Mouse (Mus musculus) ovary, postnatal 10 days (tissue): Measurements from ENCODE around the gene Nrd1.

Experiments
- DNase-seq: peaks from one replicate; pipeline ENCODE4 v3.0.0; 2022; ENCODE audit warnings: low spot score

Nrd1 gene

DNA sequence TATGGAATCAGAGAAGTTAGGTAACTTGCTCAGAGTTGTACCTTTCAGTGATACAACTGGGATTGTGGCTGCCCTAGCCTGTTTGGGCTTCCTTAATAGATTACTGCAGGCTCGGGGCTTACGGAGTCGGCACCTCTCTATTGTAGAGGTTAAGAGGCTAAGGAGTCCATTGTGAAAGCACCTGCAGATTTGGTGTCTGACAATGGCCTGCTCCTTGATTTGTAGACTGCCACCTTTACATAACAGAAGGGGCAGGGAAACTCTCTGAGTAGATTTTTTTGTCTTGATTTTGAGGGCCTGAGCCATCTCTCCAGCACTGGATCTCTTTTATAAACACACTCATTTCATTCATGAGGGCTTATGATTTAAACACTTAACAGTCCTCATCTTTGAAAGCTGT lies 26.1 kb downstream of the Nrd1 start:
- DNase-seq, result no peak

DNA sequence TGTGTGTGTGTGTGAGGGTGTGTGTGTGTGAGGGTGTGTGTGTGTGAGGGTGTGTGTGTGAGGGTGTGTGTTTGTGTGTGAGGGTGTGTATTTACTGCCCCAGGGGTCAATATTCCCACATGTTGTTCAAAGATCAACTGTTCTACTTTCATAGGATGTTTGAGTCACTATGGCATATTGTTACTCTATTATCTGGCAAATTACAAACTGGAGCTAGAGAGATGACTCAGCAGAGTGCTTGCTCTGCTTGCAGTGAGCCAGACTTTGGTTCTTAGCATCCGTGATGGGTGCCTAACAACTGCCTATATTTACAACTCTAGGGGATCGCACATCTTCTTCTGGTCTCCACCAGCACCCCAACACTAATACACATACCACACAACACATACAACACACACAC lies 29.4 kb downstream of the Nrd1 start:
- no peak for DNase-seq

DNA sequence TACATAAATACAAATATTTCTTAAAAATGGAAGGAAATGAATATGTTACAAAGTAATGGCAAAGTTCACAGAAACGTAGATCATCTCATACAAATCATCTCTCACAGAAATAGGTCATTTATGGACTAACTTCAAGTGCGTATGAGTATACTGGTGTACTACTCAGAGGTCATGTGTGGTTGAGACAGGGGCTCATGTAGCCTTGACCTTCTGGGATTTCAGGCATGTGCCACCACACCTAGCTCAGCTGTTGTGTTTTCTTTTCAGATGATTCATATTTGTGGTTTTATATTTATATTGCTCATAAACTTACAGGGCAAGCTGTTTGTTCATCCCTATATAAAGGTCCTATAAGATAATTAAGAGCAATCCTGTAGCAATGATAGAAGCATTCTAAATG lies 29.8 kb downstream of the Nrd1 start:
- no peak for DNase-seq

DNA sequence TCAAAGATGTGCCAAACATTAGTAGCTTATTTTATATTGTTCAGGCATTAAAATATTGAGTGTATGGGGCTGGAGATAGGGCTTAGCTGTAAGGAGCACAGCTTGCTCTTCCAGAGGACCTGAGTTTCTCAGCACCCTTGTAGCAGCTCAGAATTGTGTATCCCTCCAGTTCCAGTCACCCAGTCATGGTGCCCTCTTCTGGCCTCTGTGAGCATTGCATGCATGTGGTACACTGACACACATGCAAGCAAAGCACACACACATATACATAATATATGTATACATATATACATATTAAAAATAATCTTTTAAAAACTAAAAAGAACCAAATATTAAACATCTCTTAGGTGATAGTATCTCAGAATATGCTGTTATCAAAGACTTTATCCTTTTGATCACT lies 35.9 kb downstream of the Nrd1 start:
- DNase-seq, result no peak

DNA sequence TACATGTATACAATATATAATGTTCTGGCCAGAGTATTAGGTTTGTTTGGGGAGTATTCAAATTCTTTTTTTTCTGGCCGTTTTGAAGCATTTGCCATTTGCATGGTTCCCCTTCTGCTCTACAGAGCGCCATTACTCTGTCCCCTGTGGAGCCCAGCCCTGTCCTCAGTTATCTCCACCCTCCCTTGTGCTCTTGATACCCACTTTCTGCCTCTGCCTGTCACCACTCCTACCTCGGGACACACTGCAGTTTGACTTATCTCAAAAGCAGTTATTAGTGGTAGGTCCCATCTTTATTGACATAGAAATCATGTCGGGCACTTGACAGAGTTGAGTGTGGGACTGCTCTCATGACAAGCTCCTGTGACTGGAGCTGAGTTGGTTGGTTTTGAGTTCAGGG lies 42.3 kb downstream of the Nrd1 start:
- no peak for DNase-seq

DNA sequence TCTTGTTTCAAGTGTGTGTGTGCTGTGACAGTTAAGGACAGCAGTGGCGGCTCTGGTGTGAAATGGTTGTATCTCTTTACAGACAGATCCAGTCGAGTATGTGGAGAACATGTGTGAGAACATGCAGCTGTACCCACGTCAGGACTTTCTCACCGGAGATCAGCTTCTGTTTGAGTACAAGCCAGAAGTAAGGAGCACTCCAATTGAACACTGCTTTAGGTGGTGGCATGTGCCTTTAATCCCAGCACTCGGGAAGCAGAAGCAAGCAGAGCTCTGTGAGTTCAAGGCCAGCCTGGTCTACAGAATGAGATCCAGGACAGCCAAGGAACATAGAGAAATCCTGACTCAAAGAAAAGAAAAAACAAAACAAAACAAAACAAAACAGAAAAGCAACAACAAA lies 42.8 kb downstream of the Nrd1 start:
- no peak for DNase-seq

DNA sequence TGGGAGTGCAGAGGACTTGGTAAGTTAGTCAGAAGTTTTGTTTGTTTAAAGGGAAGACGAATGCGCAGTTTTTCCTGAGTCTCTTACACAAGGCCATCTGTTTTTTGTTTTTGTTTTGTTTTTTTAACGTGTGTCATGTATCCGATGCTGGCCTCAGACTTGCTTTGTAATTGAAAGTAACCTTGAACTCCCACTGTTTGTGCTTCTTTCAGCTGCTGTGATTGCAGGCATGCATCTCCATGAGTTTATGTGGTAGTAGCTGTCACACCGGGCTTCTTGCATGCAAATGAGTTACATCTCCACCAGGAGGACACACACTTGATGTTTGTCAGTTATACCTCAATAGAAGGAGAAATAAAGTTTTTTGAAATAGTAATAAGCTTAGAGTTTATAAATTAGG lies 43.3 kb downstream of the Nrd1 start:
- DNase-seq, result no peak

DNA sequence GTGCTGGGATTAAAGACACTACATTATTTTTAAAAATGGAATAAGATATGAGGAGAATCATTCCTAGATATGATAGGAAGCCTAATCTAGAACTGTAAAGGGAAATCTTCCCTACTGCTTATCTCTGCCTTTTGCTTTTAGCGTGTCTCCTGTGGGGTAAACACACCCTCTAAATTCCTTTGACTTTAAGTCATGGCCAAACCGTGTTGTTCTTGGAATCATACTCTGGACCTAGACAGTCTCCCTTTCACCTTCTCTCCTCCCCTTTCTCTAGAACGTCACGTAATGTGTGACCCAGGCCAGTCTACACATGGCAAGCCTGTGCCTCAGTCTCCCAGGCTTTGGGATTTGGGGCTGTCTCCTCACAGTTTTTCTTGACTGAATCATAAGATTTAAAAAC lies 47.8 kb downstream of the Nrd1 start:
- DNase-seq, result no peak

DNA sequence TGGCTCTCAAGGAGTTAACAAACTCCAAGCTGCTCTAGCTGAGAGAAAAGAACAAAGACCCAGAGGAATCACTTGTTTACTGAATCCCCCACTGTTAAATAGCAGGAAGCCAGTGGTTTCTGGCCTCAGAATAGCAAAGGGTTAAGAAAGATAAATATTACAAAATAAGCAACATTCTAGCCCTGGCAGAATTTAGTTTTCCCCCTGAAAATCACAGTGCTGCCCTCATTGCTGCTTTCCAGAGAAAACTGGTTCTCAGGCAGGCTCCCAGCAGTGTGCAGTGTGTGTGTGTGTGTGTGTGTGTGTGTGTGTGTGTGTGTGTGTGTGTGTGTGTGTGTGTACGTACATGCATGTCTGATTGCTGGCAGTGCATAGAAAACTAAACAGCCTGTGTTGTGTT lies 51.8 kb downstream of the Nrd1 start:
- DNase-seq, result no peak

DNA sequence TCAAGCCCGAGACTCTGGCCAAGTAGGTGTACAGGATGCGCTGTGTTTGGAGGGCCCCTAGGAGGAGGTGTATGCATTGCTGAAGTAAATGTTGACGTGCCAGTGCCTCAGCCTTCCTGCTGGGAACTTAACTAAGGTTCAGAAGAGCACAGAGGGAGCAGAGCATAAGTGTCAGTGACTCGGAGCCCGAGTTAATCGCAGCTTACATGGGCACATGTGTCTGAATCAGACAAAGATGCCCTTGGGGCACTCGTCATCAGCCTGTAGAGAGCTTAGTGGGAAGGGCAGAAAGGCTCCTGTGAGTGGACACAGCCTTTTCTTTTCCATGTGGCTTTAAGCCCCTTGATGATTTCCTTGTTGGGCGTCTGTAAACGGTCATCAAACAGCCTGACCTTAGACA lies 53.5 kb downstream of the Nrd1 start:
- no peak for DNase-seq

DNA sequence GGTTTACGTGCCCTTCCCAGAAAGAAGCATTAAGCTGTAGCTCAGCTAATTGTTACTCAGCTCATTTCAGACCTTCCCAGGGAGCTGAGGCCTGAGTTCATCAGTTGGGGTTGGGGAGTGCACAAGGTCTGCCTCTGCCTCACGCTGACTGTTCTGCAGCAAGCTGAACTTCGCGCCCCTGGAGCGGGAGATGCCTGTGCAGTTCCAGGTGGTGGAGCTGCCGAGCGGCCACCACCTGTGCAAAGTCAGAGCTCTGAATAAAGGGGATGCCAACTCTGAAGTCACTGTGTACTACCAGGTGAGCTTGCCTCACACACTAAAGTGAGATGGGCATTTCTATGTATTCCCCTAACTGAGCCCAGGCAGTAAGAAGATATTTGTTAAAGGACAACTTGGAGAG lies 55.9 kb downstream of the Nrd1 start:
- DNase-seq, result no peak

DNA sequence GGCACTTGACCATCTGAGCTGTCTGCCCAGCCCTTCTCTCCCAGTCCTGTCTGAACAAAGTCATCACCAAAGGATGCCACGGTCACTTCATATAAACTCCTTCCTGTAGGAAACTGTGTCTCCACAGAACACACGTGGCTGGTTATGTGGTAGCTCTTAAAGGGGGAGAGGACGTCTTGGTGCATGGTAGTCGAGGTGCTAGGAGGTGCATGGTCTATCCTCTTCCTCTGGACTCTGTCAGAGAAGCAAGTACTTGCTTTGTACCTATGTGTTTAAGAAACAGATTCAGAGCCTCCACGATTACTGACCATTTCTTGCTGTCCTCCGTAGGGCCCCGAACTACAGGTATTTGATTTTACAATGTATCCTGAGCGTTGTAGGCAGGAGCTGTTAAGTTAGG lies 57.2 kb downstream of the Nrd1 start:
- no peak for DNase-seq

DNA sequence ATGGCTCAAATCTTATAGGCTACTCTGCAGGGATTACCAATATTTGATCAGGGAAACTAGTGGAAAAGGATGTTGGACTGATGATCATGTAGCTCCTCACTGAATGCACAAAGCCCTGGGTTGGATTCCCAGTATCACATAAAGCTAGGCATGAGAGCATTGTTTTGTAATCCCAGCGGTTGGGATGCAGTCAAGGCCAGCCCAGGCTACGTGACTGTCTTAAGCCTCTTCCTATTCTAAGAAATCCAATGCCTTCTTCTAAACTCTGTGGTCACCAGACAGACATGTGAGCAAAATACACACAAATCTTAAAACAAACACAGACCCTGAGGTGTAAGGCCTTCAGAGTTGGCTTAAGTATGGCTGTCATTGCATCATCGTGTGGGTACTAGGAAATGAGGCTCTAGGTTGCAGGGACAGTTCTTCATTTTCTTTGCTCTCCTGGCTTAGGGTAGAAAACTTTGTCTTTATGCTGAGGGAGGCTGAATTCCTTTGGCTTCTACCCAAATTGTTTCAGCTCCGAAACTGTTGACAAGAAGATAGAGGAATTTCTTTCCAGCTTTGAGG lies 58.9 kb downstream of the Nrd1 start:
- no peak for DNase-seq

DNA sequence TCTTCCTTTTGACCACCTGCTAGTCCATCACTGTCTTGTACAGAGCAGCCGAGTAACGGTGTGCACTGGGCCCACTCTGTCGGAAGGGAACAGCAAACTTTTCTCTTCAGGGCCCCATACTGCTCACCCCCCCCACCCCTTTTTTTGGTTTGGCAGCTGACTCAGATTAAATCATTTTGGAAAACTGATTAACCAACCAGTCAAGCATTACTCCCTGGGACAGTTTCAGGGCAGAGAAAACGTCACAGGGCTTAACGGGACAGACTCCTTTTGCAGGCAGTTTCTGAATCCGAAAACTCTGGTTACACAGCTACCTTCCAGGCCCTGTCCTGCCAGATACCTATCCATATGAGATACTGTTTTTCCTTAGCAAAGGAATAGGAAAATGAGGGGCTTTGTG lies 64.5 kb downstream of the Nrd1 start:
- no peak for DNase-seq

DNA sequence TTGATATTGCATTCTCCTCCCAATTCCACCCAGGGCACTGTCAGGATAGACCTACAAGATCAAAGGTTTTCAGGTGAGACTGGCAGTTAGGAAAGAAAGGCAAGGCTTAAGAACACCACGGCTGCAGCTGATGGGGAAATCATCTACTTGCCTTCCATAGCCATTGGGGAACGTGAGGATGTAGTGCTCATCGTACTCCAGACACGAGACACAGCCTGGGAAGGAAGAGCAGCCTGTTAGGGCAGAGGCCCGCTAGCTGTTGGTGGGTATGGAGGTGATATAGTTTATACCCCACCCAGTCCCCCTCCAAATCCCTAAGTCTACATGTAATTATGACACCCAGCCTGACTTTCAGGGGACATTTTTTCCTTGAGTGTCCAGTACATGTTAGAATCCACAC lies 65.3 kb downstream of the Nrd1 start:
- no peak for DNase-seq

DNA sequence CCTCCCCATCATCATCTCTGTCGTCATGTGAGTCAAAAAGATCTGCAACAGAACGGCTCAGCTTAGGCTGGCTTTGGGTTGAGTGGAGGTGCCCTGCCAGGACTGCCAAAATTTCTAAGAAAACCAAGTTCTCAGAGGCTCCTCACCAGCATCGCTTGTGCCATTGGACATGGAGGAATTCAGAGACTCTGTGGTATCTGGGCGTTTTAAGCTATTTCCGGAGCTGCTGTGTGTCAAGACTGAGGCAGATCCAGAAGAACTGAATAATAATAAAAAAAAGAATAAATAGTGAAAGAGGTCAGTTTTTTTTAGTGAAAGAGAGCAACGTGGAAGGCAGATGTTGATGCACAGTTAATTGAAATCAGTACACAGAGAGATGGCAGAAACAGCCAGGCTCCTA lies 72.4 kb downstream of the Nrd1 start:
- no peak for DNase-seq

DNA sequence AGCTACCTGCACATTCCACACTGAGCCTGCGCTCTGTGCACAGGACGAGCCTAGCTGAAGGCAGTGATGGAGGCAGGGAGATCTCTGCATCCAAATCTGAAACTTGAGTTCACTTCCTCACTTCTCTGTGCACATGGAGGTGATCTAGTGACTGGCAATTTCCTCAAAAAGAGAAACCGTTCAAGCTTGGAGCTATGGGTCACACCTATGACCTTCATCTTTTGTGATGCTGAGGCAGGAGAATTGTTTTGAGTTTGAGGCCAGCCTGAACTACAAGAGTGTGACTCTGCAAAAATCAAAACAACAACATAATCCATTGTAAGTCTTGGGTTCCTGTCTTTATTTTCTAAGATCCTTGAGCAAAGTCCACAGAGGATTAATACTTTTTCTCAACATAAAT lies 72.8 kb downstream of the Nrd1 start:
- no peak for DNase-seq

DNA sequence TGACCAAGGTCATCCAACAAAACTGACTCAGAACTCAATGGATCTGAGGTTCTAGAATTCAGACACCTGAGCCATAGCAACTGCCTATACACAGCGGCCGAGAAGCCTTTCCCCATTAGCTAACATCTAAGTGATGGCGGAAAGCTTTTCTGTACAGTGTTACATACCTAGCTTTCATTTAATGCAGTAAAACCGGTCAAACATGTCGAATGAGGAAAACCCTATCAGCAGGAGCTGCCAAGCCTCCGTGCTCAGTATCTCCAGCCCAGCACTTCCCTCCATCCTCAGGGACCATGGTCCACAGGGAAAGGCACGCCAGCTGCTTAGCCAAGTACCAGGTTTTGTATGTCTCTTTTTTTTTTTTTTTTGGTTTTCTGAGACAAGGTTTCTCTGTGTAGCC lies 78.5 kb downstream of the Nrd1 start:
- DNase-seq, result no peak

DNA sequence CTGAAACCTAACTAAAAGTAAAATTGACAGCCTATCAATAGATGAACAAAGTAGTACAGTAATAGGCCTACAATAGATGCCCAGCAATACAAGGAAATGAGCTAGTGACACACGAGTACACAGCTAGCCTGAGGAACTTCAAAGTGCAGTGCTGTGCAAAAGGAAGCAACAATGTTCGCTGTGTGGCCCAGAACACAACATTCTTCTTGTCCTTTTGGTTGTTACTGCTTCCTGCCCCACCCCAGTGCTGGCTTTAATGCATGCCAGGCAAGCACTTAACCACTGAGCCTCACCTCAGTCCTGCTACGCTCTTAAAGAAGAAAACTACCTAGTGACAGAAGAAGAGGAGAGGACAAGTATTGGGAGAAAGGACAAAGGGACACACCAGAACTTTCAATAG lies 79.2 kb downstream of the Nrd1 start:
- no peak for DNase-seq

DNA sequence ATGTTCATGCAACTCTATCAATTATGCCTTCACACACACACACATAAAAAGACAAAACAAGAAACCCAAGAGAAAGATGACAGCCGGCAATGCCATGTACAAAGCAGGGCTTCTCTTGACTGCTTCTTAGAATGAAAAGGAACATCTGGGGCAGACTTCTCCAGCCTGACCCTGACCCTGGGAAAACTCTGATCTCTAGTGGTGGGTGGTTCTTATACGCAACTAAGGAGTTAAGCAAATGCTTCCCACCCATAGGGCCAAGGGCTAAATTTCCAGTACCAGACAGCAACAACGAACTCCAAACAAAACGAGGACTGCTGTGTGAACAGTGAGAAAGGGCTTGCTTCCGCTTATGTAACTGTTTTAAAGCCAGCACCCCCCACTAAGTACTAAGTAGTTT lies 79.7 kb downstream of the Nrd1 start:
- DNase-seq, result no peak

DNA sequence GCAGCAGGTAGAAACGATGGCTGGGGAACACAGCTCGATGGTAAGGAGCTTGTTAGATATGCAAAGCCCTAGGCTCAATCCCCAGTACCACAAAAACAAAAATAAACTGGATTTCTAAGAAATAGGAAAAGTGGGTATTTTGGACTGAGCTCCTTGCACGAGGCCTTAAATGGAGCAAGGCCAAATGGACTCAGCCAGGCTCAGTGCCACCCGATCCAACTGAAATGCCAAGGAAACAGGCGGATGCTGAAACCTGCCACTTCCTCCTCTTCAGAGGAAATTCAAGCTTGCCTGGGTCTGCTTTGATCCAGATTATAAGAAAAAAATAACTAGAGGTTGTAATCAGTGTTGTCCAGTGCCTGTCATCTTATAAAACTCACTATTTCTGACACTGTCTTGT lies 88.7 kb downstream of the Nrd1 start:
- no peak for DNase-seq

DNA sequence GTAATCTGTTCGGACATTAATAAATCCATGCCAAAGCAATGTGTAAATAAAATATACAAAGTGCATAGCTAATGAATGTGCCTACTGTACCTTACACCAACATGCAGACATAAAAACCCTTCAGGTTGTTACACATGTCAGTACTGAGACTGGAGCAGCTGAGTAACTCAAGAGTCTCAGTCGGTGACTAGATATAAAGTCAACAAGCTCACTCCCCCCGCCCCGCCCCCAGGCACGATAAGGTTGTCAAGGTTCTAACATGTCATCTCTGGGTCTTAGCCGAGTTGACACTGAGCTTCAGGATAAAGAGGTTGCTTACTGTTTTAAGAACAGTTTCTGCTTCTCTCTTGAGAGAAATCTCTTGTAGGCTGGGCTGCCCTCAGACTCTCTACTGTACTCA lies 89.5 kb downstream of the Nrd1 start:
- no peak for DNase-seq

DNA sequence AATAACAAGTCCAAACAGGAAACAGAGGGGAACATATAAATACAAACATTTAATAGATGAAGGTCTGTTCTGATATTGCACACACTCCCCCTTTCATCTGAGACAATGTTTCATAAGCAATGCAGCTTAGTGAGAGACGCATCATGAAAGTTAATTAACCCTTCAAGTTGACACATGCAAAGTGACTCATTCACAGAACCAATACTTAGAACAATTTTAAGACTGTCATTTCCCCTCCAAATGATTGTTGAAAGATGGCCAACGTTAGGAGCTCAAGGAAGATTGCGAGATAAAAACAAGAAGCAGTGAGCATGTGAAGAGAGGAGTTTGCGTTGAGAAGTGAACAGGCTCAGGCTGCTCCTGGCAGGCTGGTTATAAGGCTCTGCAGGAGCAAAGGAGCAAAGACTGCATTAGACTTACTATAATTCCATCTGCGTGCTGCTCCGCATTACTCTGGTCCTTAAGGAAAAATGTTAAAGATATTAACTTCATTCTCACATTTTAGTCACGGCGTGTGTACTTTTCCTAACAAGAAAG lies 90.9 kb downstream of the Nrd1 start:
- no peak for DNase-seq

DNA sequence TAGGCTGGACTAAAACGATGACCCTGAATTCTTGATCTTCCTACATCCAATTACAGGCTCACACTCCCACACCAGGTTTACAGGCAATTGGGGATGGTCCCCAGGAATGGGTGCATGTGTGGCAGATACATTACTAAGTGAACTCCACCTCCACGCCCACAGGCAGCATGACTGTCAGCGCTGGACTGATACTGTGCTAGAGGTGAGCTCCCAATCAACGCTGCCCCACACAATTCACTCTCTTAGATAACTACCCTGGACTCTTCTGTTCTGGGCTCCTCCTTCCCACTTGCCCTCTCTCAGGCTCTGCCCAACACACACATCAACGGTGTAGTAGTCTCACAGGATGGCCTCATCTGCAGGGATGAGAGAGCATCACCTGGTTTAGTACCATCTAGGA lies 91.9 kb downstream of the Nrd1 start:
- no peak for DNase-seq

DNA sequence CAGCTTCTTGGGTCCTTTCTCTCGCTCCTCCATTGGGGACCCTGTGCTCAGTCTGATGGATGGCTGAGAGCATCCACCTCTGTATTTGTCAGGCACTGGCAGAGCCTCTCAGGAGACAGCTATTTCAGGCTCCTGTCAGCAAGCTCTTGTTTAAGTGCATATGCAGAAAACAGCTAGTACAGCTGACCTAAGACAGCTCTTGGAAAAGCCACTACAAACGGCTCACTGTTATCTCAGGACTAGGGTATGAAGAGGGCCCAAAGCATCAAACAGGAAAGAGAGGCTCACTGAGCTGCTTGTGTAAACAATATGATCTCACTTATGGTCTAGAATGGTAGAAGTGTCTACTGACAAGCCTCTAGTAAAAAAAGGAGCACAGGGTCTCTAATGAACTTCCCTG lies 93.8 kb downstream of the Nrd1 start:
- no peak for DNase-seq
